Mouse (Mus musculus) cerebellum, adult 9-10 months (tissue): Measurements from ENCODE around the gene Egfl7.

Experiments
- DNase-seq: peaks from one replicate; pipeline ENCODE4 v3.0.0; 2022

Gene Egfl7

GRCm38 (mm10) chr2:26594934-26595724, 15.3 kb downstream of the Egfl7 start:
- DNase-seq: no peak

DNA sequence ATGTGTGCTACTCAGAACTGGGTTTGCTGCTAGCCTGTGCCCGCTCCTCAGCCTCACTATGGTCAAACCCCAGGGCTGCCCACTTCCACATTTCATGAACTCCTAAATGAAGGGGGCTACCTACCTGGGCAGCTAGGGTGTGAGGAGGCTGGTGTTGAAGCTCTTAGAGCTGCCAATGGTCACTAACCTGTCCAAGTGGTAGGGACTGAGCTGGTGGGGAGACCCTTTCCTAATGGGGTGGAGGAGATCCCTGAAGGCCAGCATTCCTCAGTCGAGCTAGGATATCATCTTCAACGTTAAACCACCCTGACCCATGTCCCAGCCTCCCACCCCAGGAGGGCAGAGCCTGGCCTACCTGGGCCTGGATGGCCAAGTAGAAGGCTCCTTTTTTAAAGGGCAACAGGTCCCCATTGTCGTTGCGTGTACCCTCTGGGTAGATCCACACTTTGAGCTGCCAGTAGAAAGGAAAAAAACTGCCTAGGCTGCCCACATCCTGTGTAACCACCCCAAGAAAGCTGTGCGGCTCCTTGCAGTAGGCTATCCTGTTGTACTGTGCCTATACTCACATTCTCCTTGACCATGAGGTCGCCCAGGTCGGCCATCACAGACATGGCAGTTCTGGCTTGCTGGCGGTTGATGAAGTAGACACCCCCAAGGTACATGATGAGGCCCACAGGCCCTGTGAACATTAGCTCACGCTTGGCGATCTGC, 16.1 kb downstream of the Egfl7 start:
- DNase-seq: no peak

GRCm38 (mm10) chr2:26596898-26597297, 17.1 kb downstream of the Egfl7 start:
- DNase-seq: no peak

- no peak for DNase-seq
Observed at GRCm38 (mm10) chr2:26597810-26598209, 18.0 kb downstream of the Egfl7 start.

DNA sequence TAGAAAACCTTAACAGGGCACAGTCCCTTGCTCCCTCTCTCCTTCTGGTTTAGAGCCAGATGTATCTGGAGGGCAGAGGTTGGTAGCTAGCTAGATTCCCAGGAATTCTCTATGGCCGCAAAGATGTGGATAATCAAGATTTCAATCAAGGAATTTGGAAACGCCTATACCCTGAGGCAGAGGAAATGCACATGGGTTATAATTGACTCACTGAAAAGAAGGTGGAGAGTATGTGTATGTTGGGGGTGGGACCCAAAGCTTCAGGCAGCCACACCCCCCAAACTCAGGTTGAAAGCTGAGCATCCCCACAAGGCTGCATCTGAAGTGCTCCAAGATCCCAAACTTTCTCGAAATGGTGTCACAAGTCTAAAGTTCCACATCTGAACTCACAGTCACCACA, 18.6 kb downstream of the Egfl7 start:
- DNase-seq: no peak

GRCm38 (mm10) chr2:26599965-26600364, 20.2 kb downstream of the Egfl7 start:
- DNase-seq: no peak

- no peak for DNase-seq
Observed at GRCm38 (mm10) chr2:26600664-26601063, 20.9 kb downstream of the Egfl7 start.

DNA sequence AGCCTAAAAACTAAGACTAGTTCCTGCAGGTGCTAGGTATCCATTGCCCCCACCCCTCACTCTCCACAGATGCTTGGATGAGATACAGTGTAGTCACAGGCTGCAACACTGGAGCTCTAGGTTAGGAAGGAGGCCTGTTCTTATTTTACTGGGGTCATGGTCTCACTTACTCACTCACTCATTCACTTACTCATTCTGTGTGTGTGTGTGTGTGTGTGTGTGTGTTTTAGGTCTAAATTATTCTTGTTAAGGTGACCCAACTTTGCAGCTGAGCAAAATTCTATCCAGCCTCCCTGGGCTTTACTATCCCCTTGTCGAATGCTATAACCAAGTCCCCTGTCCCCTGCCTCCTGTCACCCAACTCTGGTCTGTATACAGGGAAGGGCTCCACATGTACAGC, 21.8 kb downstream of the Egfl7 start:
- DNase-seq: no peak

- DNase-seq: no peak
Observed at GRCm38 (mm10) chr2:26602631-26603030, 22.8 kb downstream of the Egfl7 start.

- DNase-seq: no peak
Observed at GRCm38 (mm10) chr2:26603159-26603558, 23.3 kb downstream of the Egfl7 start.

DNA sequence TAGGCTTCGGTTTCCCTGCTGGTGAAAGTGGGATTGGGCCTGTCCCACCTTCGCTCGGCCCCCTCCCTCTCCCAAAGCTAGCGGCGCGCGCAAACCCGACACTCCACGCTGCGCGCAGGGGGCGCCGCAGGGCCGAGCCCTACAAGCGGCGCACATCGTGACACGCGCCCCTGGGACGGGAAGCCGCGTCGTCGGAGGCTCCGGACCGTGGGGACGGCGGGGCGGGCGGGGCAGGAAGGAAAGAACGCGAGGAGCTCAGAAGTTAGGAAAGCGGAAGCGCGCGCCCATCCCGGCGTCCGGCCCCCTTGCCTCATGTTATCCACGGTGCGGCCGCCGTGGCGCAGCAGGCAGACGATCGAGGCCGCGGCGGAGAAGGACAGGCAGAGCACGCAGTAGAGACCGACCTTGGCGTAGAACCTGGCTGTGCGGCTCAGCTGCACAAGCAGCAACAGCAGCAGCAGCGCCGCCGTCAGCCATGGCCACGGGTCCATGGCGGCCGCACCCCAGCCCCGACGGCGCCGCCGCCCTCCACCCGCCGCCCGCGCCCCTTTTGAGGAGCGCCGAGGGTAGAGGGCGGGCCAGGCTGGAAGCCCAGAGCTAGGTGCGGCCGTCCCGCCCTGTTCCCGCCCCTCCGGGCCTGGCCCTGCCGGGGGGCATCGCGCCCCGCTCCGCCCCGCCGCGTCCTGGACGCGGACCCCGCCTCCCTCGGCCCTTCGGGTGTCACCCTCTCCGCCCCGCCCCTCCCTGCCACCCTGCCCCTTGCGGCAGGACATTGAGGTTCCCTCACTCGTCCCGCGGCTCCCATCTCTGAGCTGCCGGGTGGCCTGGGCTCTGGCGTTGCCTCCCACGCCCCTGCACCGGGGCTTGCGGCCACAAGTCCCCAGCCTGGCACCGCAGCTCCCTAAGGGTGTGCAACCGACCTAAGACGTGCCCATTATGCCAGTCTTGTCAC, 24.2 kb downstream of the Egfl7 start, which contains the start of gene Agpat2:
TSS of gene Agpat2 (minus strand) at position 698 of the 952 bp plus-strand sequence.
- no peak for DNase-seq

DNA sequence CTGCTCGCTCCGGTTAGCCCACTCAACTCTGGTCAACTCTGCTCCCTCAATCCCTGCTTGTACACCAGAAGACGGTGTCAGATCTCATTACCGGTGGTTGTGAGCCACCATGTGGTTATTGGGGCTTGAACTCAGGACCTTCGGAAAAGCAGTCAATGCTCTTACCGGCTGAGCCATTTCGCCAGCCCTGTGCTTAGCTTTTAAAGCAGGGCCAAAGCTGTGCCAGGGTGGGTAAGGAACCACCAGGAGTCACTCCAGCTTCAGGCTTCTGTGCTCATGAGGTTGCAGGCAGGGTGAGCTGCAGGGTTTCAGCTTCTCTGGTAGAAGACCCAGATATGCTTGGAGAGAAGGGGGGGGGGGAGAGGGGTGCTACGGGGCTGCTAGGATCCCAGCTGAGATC, 25.5 kb downstream of the Egfl7 start:
- no peak for DNase-seq

- DNase-seq: no peak
Observed at GRCm38 (mm10) chr2:26606579-26606978, 26.8 kb downstream of the Egfl7 start.

DNA sequence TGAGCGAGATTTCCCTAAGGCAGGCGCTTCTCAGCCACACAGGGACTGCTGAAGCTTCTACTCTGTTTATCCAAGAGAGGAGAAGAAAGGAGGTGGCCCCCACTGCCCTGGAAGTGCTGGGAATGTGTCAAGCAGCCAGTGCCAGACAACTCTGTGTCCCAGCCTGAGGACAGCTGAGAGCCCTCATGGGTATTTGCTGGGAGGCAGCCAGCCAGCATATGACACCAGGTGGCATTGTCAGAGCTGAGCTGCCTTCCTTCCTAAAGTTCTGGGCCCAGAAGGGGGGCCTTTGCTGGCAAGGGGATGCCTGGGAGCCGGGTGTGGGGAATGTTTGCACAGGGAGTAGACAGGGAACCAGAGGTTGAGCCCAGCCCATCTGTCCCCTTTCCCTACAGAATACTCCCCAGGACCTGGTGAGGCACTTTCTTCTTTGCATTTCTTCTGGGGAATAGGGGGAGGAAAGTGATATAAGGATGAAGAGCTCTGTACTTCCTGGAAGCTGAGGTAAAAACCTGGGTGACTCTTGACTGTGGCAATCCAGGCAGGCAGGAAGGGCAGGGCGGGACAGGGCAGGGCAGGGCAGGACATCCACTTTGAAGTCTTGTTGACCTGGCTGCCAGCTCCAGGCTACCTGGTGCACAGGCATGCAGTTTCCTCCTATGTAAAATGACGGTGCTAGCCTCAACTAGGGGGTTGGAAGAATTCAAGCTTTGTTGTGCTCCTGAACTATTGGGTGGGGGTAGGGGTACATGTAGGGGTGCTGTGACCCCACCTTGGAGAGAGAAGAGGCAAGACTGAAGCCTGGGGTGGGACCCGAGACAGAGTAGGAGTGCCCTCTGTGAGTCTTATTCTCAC, 27.5 kb downstream of the Egfl7 start:
- DNase-seq: no peak

DNA sequence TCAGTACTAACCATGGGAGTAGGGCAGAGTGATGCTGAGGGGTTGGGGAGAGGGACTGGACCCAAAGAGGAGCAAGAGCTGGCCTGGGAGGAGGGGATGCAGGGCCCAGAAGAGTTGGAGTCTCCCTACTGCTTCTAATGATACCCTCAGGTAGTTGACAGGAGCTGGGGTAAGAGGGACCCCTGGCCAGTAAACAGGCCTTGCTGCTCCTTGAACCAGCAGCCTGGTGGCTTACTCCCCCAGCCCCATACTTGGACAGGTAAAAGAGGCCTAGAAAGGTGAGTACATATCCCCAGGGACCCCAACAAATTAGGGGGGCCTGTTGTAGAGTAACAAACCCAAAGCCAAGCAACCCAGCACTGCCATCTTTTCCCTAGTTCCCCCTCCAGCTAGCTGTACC, 29.0 kb downstream of the Egfl7 start:
- DNase-seq: no peak

GRCm38 (mm10) chr2:26609261-26609661, 29.4 kb downstream of the Egfl7 start:
- no peak for DNase-seq

DNA sequence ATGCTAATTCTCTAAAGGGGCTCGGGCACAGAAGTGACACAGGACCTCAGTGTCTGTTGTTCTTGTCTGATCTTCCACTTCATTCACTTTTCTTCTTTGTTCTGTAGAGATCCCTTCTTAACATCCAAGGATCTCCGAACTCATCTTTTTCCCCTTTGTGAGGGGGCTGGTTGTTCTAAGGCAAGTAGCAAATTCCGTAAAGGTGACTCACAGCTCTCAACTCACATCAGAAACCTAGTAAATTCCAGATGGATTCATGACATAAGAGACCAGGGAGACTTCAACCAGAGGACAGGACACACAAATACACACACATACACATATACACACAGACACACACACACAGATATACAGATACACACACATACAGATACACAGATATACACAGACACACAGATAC, 30.7 kb downstream of the Egfl7 start:
- DNase-seq: no peak

GRCm38 (mm10) chr2:26611054-26611453, 31.2 kb downstream of the Egfl7 start:
- DNase-seq: no peak

- DNase-seq: no peak
Observed at GRCm38 (mm10) chr2:26611896-26612295, 32.1 kb downstream of the Egfl7 start.

GRCm38 (mm10) chr2:26614903-26615302, 35.1 kb downstream of the Egfl7 start:
- DNase-seq: no peak

DNA sequence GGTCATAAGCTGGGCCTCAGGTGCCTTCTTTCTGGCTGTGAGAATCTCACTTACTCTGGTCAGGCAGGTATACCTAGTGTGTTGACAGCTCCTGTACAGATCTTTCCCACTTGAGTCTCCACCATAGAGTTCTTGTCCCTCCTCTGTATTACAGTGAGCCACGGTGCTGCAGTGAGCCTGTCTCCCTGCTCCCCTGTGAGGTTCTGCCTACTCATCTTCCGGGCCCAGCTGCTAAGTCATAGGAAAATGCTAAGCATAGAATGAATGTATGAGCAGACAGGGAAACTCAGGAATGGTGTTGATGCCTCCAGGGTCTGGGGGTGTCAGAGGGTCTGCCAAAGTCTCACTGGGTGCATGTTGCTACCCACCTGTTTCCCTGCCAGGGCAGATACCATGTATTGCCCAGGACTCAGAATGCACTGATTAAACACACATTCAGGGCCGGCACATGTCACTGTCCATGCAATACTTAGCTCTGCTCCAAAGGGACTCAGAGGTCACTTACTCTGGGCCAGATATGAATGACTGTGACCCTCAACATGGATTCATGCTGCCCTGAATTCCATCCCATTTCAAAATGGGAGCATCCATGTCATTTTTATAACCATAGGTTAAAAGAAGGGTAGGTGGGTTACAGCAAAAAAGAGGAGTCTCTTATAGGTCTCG, 35.8 kb downstream of the Egfl7 start:
- DNase-seq: no peak

GRCm38 (mm10) chr2:26617331-26617730, 37.5 kb downstream of the Egfl7 start:
- DNase-seq: no peak
